Mouse (Mus musculus): Measurements from ENCODE around the gene Scgb2b27.
"Not testable (repeated sequence)": the region's sequence is repeated elsewhere in the genome, so short reads cannot be mapped to it uniquely, and the experiment has no call there.

GRCm38 (mm10) chr7:34034579-34034978 lies 20.8 kb upstream of the Scgb2b27 start:
- TF ChIP-seq CTCF, EP300 (IDR thresholded peaks at IDR 0.05; ENCODE audit: low read depth): not testable (repeated sequence)
